Mouse (Mus musculus) brain, embryonic 14.5 days (tissue): ENCODE data around the gene Pus10.

ENCODE experiments used
- CTCF ChIP-seq: fragments of 200-500 bp; IDR thresholded peaks from 2 replicates; pipeline ENCODE4 v1.5.1; 2012; ENCODE audit warnings: inconsistent platforms, mild to moderate bottlenecking, moderate library complexity, borderline replicate concordance; ENCODE audit not compliant: insufficient read depth, insufficient read length; ENCODE audit errors: extremely low read depth
- POLR2A ChIP-seq: fragments of 200-500 bp; IDR thresholded peaks from 2 replicates; pipeline ENCODE4 v1.6.1; 2012; ENCODE audit warnings: mild to moderate bottlenecking, inconsistent platforms, borderline replicate concordance; ENCODE audit not compliant: poor library complexity, insufficient read depth, insufficient read length, severe bottlenecking; ENCODE audit errors: extremely low read depth

GRCm38 (mm10) chr11:23719825-23720224, 54.4 kb downstream of the Pus10 start:
- no peak for TF ChIP-seq CTCF
- TF ChIP-seq POLR2A, result no peak
